Mouse (Mus musculus) heart, embryonic 14.5 days (tissue): ENCODE data around the gene Ankrd55. TPM values are rescaled to one million over a fixed set of nuclear protein-coding genes. Genes with fewer than 3 reads are reported as not detected.

ENCODE experiments used
- ATAC-seq: fragments of 200-750 bp; cut with Nextera tagmentation; 2 replicates; pipeline ENCODE4 v1.8.0; 2017; ENCODE audit warnings: low read depth, moderate TSS enrichment; ENCODE audit not compliant: insufficient number of reproducible peaks, insufficient read depth, low FRiP score
- H3K27ac ChIP-seq, 2 experiments: fragments of 200-500 bp in 1 of 2; fragments of 300-500 bp in 1 of 2; sonication (generic) in 1 of 2; replicated peaks in 1 of 2; 2 replicates each; pipeline ENCODE4 v1.5.1; 2012 to 2014; ENCODE audit warnings: low read depth in 2 of 2, low read length in 2 of 2, control low read depth in 1 of 2, mild to moderate bottlenecking in 1 of 2, mixed read lengths in 1 of 2; ENCODE audit not compliant: control insufficient read depth in 1 of 2, insufficient read depth in 1 of 2
- H3K27me3 ChIP-seq: fragments of 300-500 bp; sonication (generic); 2 replicates; pipeline ENCODE4 v1.6.1; 2014; ENCODE audit warnings: mild to moderate bottlenecking, low read length, control low read depth; ENCODE audit not compliant: control insufficient read depth, insufficient read depth
- H3K36me3 ChIP-seq: fragments of 300-500 bp; sonication (generic); 2 replicates; pipeline ENCODE4 v1.6.1; 2014; ENCODE audit warnings: mild to moderate bottlenecking, control low read depth, low read length, mixed read lengths; ENCODE audit not compliant: control insufficient read depth, insufficient read depth
- H3K4me1 ChIP-seq, 2 experiments: fragments of 200-500 bp in 1 of 2; fragments of 300-500 bp in 1 of 2; sonication (generic) in 1 of 2; 2 replicates each; pipeline ENCODE4 v1.6.1; 2012 to 2014; ENCODE audit warnings: low read length in 2 of 2, control low read depth in 1 of 2, mixed read lengths in 1 of 2; ENCODE audit not compliant: control insufficient read depth in 2 of 2, insufficient read depth in 2 of 2
- H3K4me2 ChIP-seq: fragments of 300-500 bp; sonication (generic); 2 replicates; pipeline ENCODE4 v1.6.1; 2014; ENCODE audit warnings: mild to moderate bottlenecking, low read length
- H3K4me3 ChIP-seq, 2 experiments: fragments of 200-500 bp in 1 of 2; fragments of 300-500 bp in 1 of 2; sonication (generic) in 1 of 2; 2 replicates each; pipeline ENCODE4 v1.5.1; 2012 to 2014; ENCODE audit warnings: low read length in 2 of 2, mild to moderate bottlenecking in 2 of 2, control low read depth in 1 of 2, low read depth in 1 of 2, moderate library complexity in 1 of 2; ENCODE audit not compliant: control insufficient read depth in 1 of 2, insufficient read depth in 1 of 2
- H3K9ac ChIP-seq: fragments of 300-500 bp; sonication (generic); 2 replicates; pipeline ENCODE4 v1.6.1; 2014; ENCODE audit warnings: mild to moderate bottlenecking, low read length
- H3K9me3 ChIP-seq: fragments of 300-500 bp; sonication (generic); 2 replicates; pipeline ENCODE4 v1.6.1; 2016; ENCODE audit warnings: low read length, control low read depth; ENCODE audit not compliant: control insufficient read depth
- WGBS: fragments of 180-500 bp; shearing (Covaris S2); extraction: QIAGEN DNeasy Blood & Tissue Kit; methylation state at CpG from one replicate; pipeline ENCODE4 v1.1.7; 2014; 5-methylcytosine and 5-hydroxymethylcytosine counted together
- polyA plus RNA-seq: library from polyadenylated mRNA; unstranded; fragments of >200 nt; fragmentation: Nextera tagmentation; extraction: Ambion mirVana; gene quantifications from 2 replicates; pipeline ENCODE4 v1.2.1, GENCODE M21; 2014

Ankrd55 gene
- polyA plus RNA-seq, 1 experiment from 2014 or later = 0.08 TPM

- Histone ChIP-seq H3K27me3 (no peaks in the 10 kb centered on the region), H3K27ac (no peak overlapping the region), H3K4me2 (no peak overlapping the region), H3K36me3 (no peaks in the 10 kb centered on the region), H3K9ac (no peak overlapping the region), H3K9me3 (no peaks in the 10 kb centered on the region), H3K4me3 (no peak overlapping the region), H3K4me1 (peaks cover 5 to 7% of the 10 kb centered on the region in 2 experiments; a peak in 3 of 4 replicates)
- ATAC-seq = no peak
- 55% methylated on average over 3 of the region's 3 CpGs for WGBS
Measured at GRCm38 (mm10) chr13:112363746-112364145, 75.5 kb downstream of the Ankrd55 start.

- Histone ChIP-seq H3K4me1 (peaks cover 5 to 7% of the 10 kb centered on the region in 2 experiments; a peak in 3 of 4 replicates), H3K9ac (no peak overlapping the region), H3K9me3 (no peaks in the 10 kb centered on the region), H3K4me3 (no peak overlapping the region), H3K36me3 (no peaks in the 10 kb centered on the region), H3K27me3 (no peaks in the 10 kb centered on the region), H3K27ac (no peak overlapping the region), H3K4me2 (no peak overlapping the region)
- ATAC-seq = no peak
- whole genome bisulfite sequencing = 91% methylated on average over 5 of the region's 5 CpGs
Measured at GRCm38 (mm10) chr13:112364698-112365097, 76.4 kb downstream of the Ankrd55 start.

GRCm38 (mm10) chr13:112365303-112365702, 77.1 kb downstream of the Ankrd55 start:
- Histone ChIP-seq H3K27me3 (no peaks in the 10 kb centered on the region), H3K9ac (no peak overlapping the region), H3K36me3 (no peaks in the 10 kb centered on the region), H3K27ac (no peak overlapping the region), H3K4me1 (peaks cover 5 to 7% of the 10 kb centered on the region in 2 experiments; a peak in 3 of 4 replicates), H3K4me2 (no peak overlapping the region), H3K9me3 (no peaks in the 10 kb centered on the region), H3K4me3 (no peak overlapping the region)
- ATAC-seq = no peak
- 57% methylated on average over 5 of the region's 5 CpGs for WGBS

- peaks cover 5 to 7% of the 10 kb centered on the region in 2 experiments; a peak in 3 of 4 replicates for H3K4me1 ChIP-seq
- H3K4me2 ChIP-seq = no peak overlapping the region
- 68% methylated on average over 4 of the region's 4 CpGs for WGBS
- no peak for ATAC-seq
- no peak overlapping the region for H3K27ac ChIP-seq
- no peaks in the 10 kb centered on the region for H3K27me3 ChIP-seq
- H3K9ac ChIP-seq = no peak overlapping the region
- no peak overlapping the region for H3K4me3 ChIP-seq
- no peaks in the 10 kb centered on the region for H3K9me3 ChIP-seq
- H3K36me3 ChIP-seq = no peaks in the 10 kb centered on the region
Measured at GRCm38 (mm10) chr13:112365762-112366161, 77.5 kb downstream of the Ankrd55 start.

- H3K36me3 ChIP-seq = no peaks in the 10 kb centered on the region
- WGBS = 82% methylated on average over 4 of the region's 4 CpGs
- peaks cover 5 to 7% of the 10 kb centered on the region in 2 experiments; a peak in 3 of 4 replicates for H3K4me1 ChIP-seq
- H3K4me3 ChIP-seq = no peak overlapping the region
- H3K27me3 ChIP-seq = no peaks in the 10 kb centered on the region
- no peaks in the 10 kb centered on the region for H3K9me3 ChIP-seq
- H3K9ac ChIP-seq = no peak overlapping the region
- no peak for ATAC-seq
- H3K4me2 ChIP-seq = no peak overlapping the region
- H3K27ac ChIP-seq = no peak overlapping the region
Measured at GRCm38 (mm10) chr13:112366321-112367029, 78.2 kb downstream of the Ankrd55 start.

- Histone ChIP-seq H3K4me1 (peaks cover 0 to 3% of the 10 kb centered on the region in 2 experiments; a peak in 1 of 4 replicates), H3K9ac (no peak overlapping the region), H3K4me3 (no peak overlapping the region), H3K4me2 (no peak overlapping the region), H3K36me3 (no peaks in the 10 kb centered on the region), H3K27me3 (no peaks in the 10 kb centered on the region), H3K9me3 (no peaks in the 10 kb centered on the region), H3K27ac (no peak overlapping the region)
- 92% methylated on average over 4 of the region's 4 CpGs for WGBS
- no peak for ATAC-seq
Measured at GRCm38 (mm10) chr13:112371729-112372128, 83.5 kb downstream of the Ankrd55 start.

- no peak overlapping the region for H3K4me3 ChIP-seq
- H3K4me2 ChIP-seq = no peak overlapping the region
- no peaks in the 10 kb centered on the region for H3K27me3 ChIP-seq
- peaks cover 0 to 3% of the 10 kb centered on the region in 2 experiments; a peak in 1 of 4 replicates for H3K4me1 ChIP-seq
- H3K9me3 ChIP-seq = no peaks in the 10 kb centered on the region
- no peak overlapping the region for H3K27ac ChIP-seq
- H3K36me3 ChIP-seq = no peaks in the 10 kb centered on the region
- no peak for ATAC-seq
- no peak overlapping the region for H3K9ac ChIP-seq
- 41% methylated on average over 8 of the region's 8 CpGs for WGBS
Measured at GRCm38 (mm10) chr13:112375766-112376165, 87.5 kb downstream of the Ankrd55 start.
